Mouse (Mus musculus) cortical plate, adult 2 months (tissue): ENCODE measurements at regions not wholly inside any gene's neighbourhood (a gene's known extent, or its start where the extent isn't known, plus 50 kb on each side); places are given as distances from the start of the nearest gene placed in this dataset.

Experiments
- H3K27ac ChIP-seq: fragments of 200-500 bp; 2 replicates; pipeline ENCODE4 v1.5.1; 2012; ENCODE audit warnings: low read length, control low read depth, inconsistent platforms; ENCODE audit not compliant: insufficient read depth
- H3K4me1 ChIP-seq: fragments of 200-500 bp; 2 replicates; pipeline ENCODE4 v1.6.1; 2011; ENCODE audit warnings: low read length; ENCODE audit not compliant: control insufficient read depth, insufficient read depth
- H3K4me3 ChIP-seq: fragments of 200-500 bp; 2 replicates; pipeline ENCODE4 v1.5.1; 2011; ENCODE audit warnings: mild to moderate bottlenecking, low read length, control low read depth; ENCODE audit not compliant: insufficient read depth
- CTCF ChIP-seq: fragments of 200-500 bp; IDR thresholded peaks from 2 replicates; pipeline ENCODE4 v1.5.1; 2011; ENCODE audit warnings: mild to moderate bottlenecking, control low read depth, low read length; ENCODE audit not compliant: insufficient read depth; ENCODE audit errors: extremely low read depth
- POLR2A ChIP-seq: fragments of 200-500 bp; IDR thresholded peaks from 2 replicates; pipeline ENCODE4 v1.6.1; 2011; ENCODE audit warnings: mild to moderate bottlenecking, low read length, control low read depth; ENCODE audit not compliant: insufficient read depth; ENCODE audit errors: extremely low read depth

- no peaks in the 10 kb centered on the region for H3K4me1 ChIP-seq
- no peak overlapping the region for H3K27ac ChIP-seq
- no peak for TF ChIP-seq POLR2A
- TF ChIP-seq CTCF: no peak
- H3K4me3 ChIP-seq: no peak overlapping the region
Observed at GRCm38 (mm10) chr3:110310270-110310669, 59.5 kb upstream of the Prmt6 start.

- H3K27ac ChIP-seq: no peak overlapping the region
- no peaks in the 10 kb centered on the region for H3K4me1 ChIP-seq
- TF ChIP-seq CTCF: no peak
- no peak for TF ChIP-seq POLR2A
- no peak overlapping the region for H3K4me3 ChIP-seq
Observed at GRCm38 (mm10) chr3:110303166-110303565, 52.4 kb upstream of the Prmt6 start.
